1 mouse cellular context compared by ENCODE assay signal in the genomic region with DNA sequence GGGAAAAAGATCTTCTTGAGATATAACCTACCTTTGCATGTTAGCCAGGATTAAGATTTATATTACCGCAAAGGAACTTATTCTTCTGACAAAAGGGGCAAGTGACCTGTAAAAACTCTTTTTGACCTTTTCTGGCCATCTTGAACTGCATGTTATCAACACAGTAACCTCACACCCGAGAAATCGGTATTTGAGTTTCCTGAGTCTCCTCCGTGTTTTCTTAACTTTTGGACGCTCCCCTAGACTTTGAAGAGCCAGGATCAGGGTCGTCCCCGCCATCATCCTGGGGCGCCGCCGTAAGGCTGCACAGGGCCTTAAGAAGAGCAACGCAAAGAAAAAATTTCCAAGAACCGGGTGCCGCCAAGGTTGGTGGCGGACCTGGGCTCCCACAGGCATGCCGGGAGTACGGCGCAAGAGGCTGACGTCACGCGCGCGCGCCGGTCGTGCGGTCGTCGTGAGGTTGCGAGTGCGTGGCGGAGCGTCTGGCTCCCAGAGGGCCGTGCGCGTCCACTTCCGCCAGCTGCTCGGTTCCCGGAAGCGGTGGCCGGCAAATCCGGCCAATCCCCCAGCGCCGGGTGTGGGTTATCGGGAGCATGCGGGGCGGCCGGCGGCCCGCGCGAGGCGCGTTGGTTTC.
TF ChIP-seq lines count a peak whose summit lies in the region.

A gene (plus strand): TSS at position 485 of the 634 bp plus-strand sequence.

TF ChIP-seq in CH12.LX, 34 proteins besides CTCF, POLR2A, EP300 and RAD21 (continued from another document):
- TF ChIP-seq MAZ (IDR thresholded peaks at IDR 0.05; ENCODE audit: low read depth, low read length) (no peak), MXI1 (IDR thresholded peaks at IDR 0.05; ENCODE audit: low read depth, low read length) (peak; percentile 94), ZKSCAN1 (IDR thresholded peaks at IDR 0.05; ENCODE audit: borderline replicate concordance, low read depth, low read length) (peak; percentile 9; the same call in 1 of the 2 replicates), BHLHE40 (IDR thresholded peaks at IDR 0.05; ENCODE audit: low read depth, low read length) (peak; percentile 75), ELF1 (IDR thresholded peaks at IDR 0.05; ENCODE audit: low read depth, low read length) (peak; percentile 98), ZC3H11A (IDR thresholded peaks at IDR 0.05; ENCODE audit: low read depth, low read length) (no peak), MAFK (IDR thresholded peaks at IDR 0.05; ENCODE audit: insufficient replicate concordance, low read length) (no peak), MEF2A (IDR thresholded peaks at IDR 0.05; ENCODE audit: borderline replicate concordance, low read depth, low read length) (peak; percentile 78), IRF4 (IDR thresholded peaks at IDR 0.05; ENCODE audit: low read depth, low read length) (peak; percentile 88), GABPA (IDR thresholded peaks at IDR 0.05; ENCODE audit: insufficient replicate concordance, low read depth, low read length) (peak; percentile 66; the same call in 1 of the 2 replicates), MYC (IDR thresholded peaks at IDR 0.05; ENCODE audit: low read depth, low read length) (0 out of 2 replicates have a peak, but pooled peaks have one; percentile 54), RCOR1 (conservative IDR thresholded peaks at IDR 0.05; ENCODE audit: low read depth, low read length) (peak; percentile 61; the same call in 1 of the 2 replicates), SMC3 (IDR thresholded peaks at IDR 0.05; ENCODE audit: low read depth, low read length) (no peak), ETS1 (conservative IDR thresholded peaks at IDR 0.05; ENCODE audit: low read depth, low read length) (peak; percentile 79), JUN (IDR thresholded peaks at IDR 0.05; ENCODE audit: insufficient read depth, low read depth, low read length) (no peak), ZNF384 (IDR thresholded peaks at IDR 0.05; ENCODE audit: low read depth, low read length) (0 out of 2 replicates have a peak, but pooled peaks have one; percentile 13), JUND (conservative IDR thresholded peaks at IDR 0.05; ENCODE audit: low read depth, low read length) (no peak), UBTF (IDR thresholded peaks at IDR 0.05; ENCODE audit: low read depth, low read length) (no peak)
TF ChIP-seq in CH12.LX: peak in this region for 21.
